Mouse (Mus musculus): ENCODE results near the gene Fdxacb1. TPM values are rescaled to one million over a fixed set of nuclear protein-coding genes. Genes with fewer than 3 reads are reported as not detected.

The Fdxacb1 gene
- polyA plus RNA-seq, 1 experiment from 2014 or later: 11.7 TPM

DNA sequence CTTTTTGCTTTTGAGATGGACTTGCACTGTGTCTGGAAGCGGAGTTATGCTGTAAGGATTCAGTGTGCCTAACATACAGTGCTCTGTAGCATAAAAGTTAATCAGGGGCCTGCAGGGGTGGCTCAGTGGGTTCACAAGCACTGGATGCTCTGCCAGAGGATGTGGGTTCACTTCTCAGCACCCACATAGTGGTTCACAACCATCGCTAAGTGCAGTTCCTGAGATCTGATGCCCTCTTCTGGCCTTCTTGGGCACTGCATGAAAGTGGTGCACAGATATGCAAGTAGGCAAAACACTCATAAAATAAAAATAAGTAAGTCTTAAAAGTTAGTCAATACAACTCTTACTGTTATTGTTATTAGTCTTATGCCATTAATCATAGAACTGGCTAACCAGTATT, 14.1 kb downstream of the Fdxacb1 start:
- Histone ChIP-seq H3K36me3 (ENCODE audit: control insufficient read depth, insufficient read depth, low read length) (peaks cover 31% of the 10 kb centered on the region), H3K27me3 (ENCODE audit: control insufficient read depth, insufficient read depth, low read length) (no peaks in the 10 kb centered on the region), H3K9me3 (replicated peaks; ENCODE audit: control insufficient read depth, low read length) (no peaks in the 10 kb centered on the region), H3K4me2 (ENCODE audit: low read depth, low read length) (no peak overlapping the region), H3K27ac (ENCODE audit: low read length) (no peak overlapping the region), H3K4me3 (replicated peaks; ENCODE audit: low read length) (no peak overlapping the region), H3K9ac (ENCODE audit: low read length) (no peak overlapping the region), H3K4me1 (ENCODE audit: control insufficient read depth, insufficient read depth, low read length) (no peaks in the 10 kb centered on the region)
- WGBS: 74% methylated on average over 2 of the region's 2 CpGs
- no peak for ATAC-seq (ENCODE audit: insufficient read depth, low FRiP score)

GRCm38 (mm10) chr9:50795266-50795665, 27.2 kb downstream of the Fdxacb1 start:
- Histone ChIP-seq H3K36me3 (ENCODE audit: control insufficient read depth, insufficient read depth, low read length) (no peaks in the 10 kb centered on the region; the same call in none of the 2 replicates), H3K9ac (ENCODE audit: low read length) (no peak overlapping the region), H3K9me3 (replicated peaks; ENCODE audit: control insufficient read depth, low read length) (no peaks in the 10 kb centered on the region), H3K4me3 (replicated peaks; ENCODE audit: low read length) (no peak overlapping the region), H3K4me2 (ENCODE audit: low read depth, low read length) (no peak overlapping the region), H3K4me1 (ENCODE audit: control insufficient read depth, insufficient read depth, low read length) (no peaks in the 10 kb centered on the region), H3K27me3 (ENCODE audit: control insufficient read depth, insufficient read depth, low read length) (no peaks in the 10 kb centered on the region), H3K27ac (ENCODE audit: low read length) (no peak overlapping the region)
- no peak for ATAC-seq (ENCODE audit: insufficient read depth, low FRiP score)
- WGBS: 85% methylated on average over 3 of the region's 3 CpGs

GRCm38 (mm10) chr9:50796776-50797175, 28.7 kb downstream of the Fdxacb1 start:
- H3K27ac ChIP-seq (ENCODE audit: low read length): no peak overlapping the region
- H3K4me2 ChIP-seq (ENCODE audit: low read depth, low read length): no peak overlapping the region
- H3K9ac ChIP-seq (ENCODE audit: low read length): no peak overlapping the region
- no peak for ATAC-seq (ENCODE audit: insufficient read depth, low FRiP score)
- no peaks in the 10 kb centered on the region for H3K27me3 ChIP-seq (ENCODE audit: control insufficient read depth, insufficient read depth, low read length)
- H3K4me1 ChIP-seq (ENCODE audit: control insufficient read depth, insufficient read depth, low read length): no peaks in the 10 kb centered on the region
- H3K9me3 ChIP-seq (replicated peaks; ENCODE audit: control insufficient read depth, low read length): no peaks in the 10 kb centered on the region
- 87% methylated on average over 8 of the region's 8 CpGs for WGBS
- no peak overlapping the region for H3K4me3 ChIP-seq (replicated peaks; ENCODE audit: low read length)
- no peaks in the 10 kb centered on the region; the same call in none of the 2 replicates for H3K36me3 ChIP-seq (ENCODE audit: control insufficient read depth, insufficient read depth, low read length)

- 91% methylated on average over 7 of the region's 7 CpGs for WGBS
- peaks cover 3% of the 10 kb centered on the region for H3K36me3 ChIP-seq (ENCODE audit: control insufficient read depth, insufficient read depth, low read length)
- no peaks in the 10 kb centered on the region for H3K4me1 ChIP-seq (ENCODE audit: control insufficient read depth, insufficient read depth, low read length)
- H3K9me3 ChIP-seq (replicated peaks; ENCODE audit: control insufficient read depth, low read length): no peaks in the 10 kb centered on the region
- H3K9ac ChIP-seq (ENCODE audit: low read length): no peak overlapping the region
- H3K4me3 ChIP-seq (replicated peaks; ENCODE audit: low read length): no peak overlapping the region
- H3K27me3 ChIP-seq (ENCODE audit: control insufficient read depth, insufficient read depth, low read length): no peaks in the 10 kb centered on the region
- no peak overlapping the region for H3K4me2 ChIP-seq (ENCODE audit: low read depth, low read length)
- no peak overlapping the region for H3K27ac ChIP-seq (ENCODE audit: low read length)
- no peak for ATAC-seq (ENCODE audit: insufficient read depth, low FRiP score)
These were observed 29.6 kb downstream of the Fdxacb1 start for GRCm38 (mm10) chr9:50797641-50798040.

GRCm38 (mm10) chr9:50798368-50798767, 30.3 kb downstream of the Fdxacb1 start:
- 83% methylated on average over 5 of the region's 5 CpGs for WGBS
- H3K9ac ChIP-seq (ENCODE audit: low read length): no peak overlapping the region
- no peak overlapping the region for H3K27ac ChIP-seq (ENCODE audit: low read length)

GRCm38 (mm10) chr9:50800985-50801384, 32.9 kb downstream of the Fdxacb1 start:
- no peaks in the 10 kb centered on the region for H3K4me1 ChIP-seq (ENCODE audit: control insufficient read depth, insufficient read depth, low read length)
- 58% methylated on average over 2 of the region's 2 CpGs for WGBS
- no peak for ATAC-seq (ENCODE audit: insufficient read depth, low FRiP score)
- H3K4me2 ChIP-seq (ENCODE audit: low read depth, low read length): no peak overlapping the region
- no peaks in the 10 kb centered on the region for H3K27me3 ChIP-seq (ENCODE audit: control insufficient read depth, insufficient read depth, low read length)
- no peak overlapping the region for H3K27ac ChIP-seq (ENCODE audit: low read length)
- H3K36me3 ChIP-seq (ENCODE audit: control insufficient read depth, insufficient read depth, low read length): peaks cover 4% of the 10 kb centered on the region
- no peak overlapping the region for H3K4me3 ChIP-seq (replicated peaks; ENCODE audit: low read length)
- no peaks in the 10 kb centered on the region for H3K9me3 ChIP-seq (replicated peaks; ENCODE audit: control insufficient read depth, low read length)
- H3K9ac ChIP-seq (ENCODE audit: low read length): no peak overlapping the region

More at GRCm38 (mm10) chr9:50798368-50798767, 30.3 kb downstream of the Fdxacb1 start:
- Histone ChIP-seq H3K4me3 (replicated peaks; ENCODE audit: low read length) (no peak overlapping the region), H3K4me1 (ENCODE audit: control insufficient read depth, insufficient read depth, low read length) (no peaks in the 10 kb centered on the region), H3K27me3 (ENCODE audit: control insufficient read depth, insufficient read depth, low read length) (no peaks in the 10 kb centered on the region), H3K36me3 (ENCODE audit: control insufficient read depth, insufficient read depth, low read length) (peaks cover 3% of the 10 kb centered on the region), H3K9me3 (replicated peaks; ENCODE audit: control insufficient read depth, low read length) (no peaks in the 10 kb centered on the region), H3K4me2 (ENCODE audit: low read depth, low read length) (no peak overlapping the region)
- ATAC-seq (ENCODE audit: insufficient read depth, low FRiP score): no peak

DNA sequence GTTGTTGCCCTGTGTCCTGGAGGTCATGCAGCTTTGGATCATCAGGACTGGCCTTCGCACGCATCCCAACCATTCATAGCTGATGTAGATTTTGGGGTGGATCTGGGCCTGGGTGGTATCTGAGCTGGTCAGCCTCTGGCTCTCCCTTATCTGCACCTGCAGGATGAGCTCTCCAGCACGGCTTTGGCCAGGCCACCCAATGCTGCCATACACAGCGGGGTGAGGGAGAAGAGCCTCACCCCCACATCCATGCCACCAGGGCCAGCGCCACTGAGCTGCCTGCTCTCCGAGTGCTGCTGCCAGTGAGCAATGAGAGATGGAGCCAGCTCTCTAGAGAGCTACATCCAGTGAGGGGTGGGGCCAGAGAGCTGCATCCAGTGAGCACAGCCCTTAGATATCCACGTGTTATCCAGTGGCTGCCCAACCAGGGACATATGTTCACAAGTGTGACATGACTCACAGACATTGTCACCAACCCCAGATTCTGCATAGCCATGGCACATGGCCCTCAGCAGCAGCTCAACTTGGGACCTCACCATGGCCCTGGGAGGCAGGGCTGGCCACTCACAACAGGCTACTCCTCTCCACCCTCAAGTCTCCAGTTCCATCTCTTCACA, 35.1 kb downstream of the Fdxacb1 start:
- H3K4me2 ChIP-seq (ENCODE audit: low read depth, low read length): no peak overlapping the region
- H3K27ac ChIP-seq (ENCODE audit: low read length): no peak overlapping the region
- no peak overlapping the region for H3K9ac ChIP-seq (ENCODE audit: low read length)
- no peak overlapping the region for H3K4me3 ChIP-seq (replicated peaks; ENCODE audit: low read length)
- no peaks in the 10 kb centered on the region for H3K27me3 ChIP-seq (ENCODE audit: control insufficient read depth, insufficient read depth, low read length)
- no peaks in the 10 kb centered on the region for H3K4me1 ChIP-seq (ENCODE audit: control insufficient read depth, insufficient read depth, low read length)
- peaks cover 6% of the 10 kb centered on the region; the same call in 1 of the 2 replicates for H3K36me3 ChIP-seq (ENCODE audit: control insufficient read depth, insufficient read depth, low read length)
- ATAC-seq (ENCODE audit: insufficient read depth, low FRiP score): peak; percentile 56; the same call in 1 of the 2 replicates
- 80% methylated on average over 7 of the region's 7 CpGs for WGBS
- H3K9me3 ChIP-seq (replicated peaks; ENCODE audit: control insufficient read depth, low read length): no peaks in the 10 kb centered on the region

DNA sequence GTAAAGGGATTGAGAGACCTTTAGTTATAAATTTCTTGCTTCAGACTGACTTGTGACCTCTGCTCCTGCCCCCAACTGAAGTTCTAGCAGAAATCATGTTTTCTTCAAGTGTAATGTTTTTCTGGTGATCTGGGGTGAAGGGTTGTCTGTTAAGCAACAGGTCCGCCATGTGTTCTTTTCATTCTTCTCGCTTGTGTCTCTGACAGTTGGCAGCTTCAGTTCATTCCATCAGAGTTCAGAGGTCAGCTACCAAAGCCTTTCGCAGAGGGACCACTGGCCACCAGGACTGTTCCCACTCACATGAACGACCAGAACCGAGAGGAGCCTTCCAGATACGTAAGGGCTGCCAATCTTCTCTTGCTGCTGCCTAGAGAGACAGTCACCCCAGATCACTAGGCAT, 40.4 kb downstream of the Fdxacb1 start:
- no peak overlapping the region for H3K27ac ChIP-seq (ENCODE audit: low read length)
- no peak for ATAC-seq (ENCODE audit: insufficient read depth, low FRiP score)
- H3K9me3 ChIP-seq (replicated peaks; ENCODE audit: control insufficient read depth, low read length): no peaks in the 10 kb centered on the region
- H3K27me3 ChIP-seq (ENCODE audit: control insufficient read depth, insufficient read depth, low read length): no peaks in the 10 kb centered on the region
- H3K4me3 ChIP-seq (replicated peaks; ENCODE audit: low read length): no peak overlapping the region
- peaks cover 10% of the 10 kb centered on the region for H3K36me3 ChIP-seq (ENCODE audit: control insufficient read depth, insufficient read depth, low read length)
- no peaks in the 10 kb centered on the region for H3K4me1 ChIP-seq (ENCODE audit: control insufficient read depth, insufficient read depth, low read length)
- H3K4me2 ChIP-seq (ENCODE audit: low read depth, low read length): no peak overlapping the region
- H3K9ac ChIP-seq (ENCODE audit: low read length): no peak overlapping the region
- WGBS: 89% methylated on average over 6 of the region's 6 CpGs

DNA sequence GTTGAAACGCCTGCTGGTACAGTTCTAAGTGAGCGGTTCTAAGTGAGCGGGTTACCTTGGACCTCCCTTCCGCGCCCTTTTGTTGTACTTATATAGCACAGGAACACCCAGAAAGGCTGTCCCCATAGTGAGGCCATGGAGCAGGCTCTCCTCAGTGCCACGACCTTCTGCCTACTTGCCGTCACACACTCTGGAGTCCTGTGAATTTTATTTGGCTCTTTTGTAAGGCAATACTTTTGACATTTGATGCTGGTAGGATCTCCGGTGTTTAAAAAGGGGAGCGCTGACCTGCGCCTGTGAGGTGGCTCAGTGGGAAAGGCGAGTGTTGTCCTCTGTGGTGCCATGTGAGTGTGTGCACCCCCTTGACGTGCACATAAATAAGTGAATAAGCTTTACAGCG, 41.1 kb downstream of the Fdxacb1 start:
- ATAC-seq (ENCODE audit: insufficient read depth, low FRiP score): no peak
- H3K27me3 ChIP-seq (ENCODE audit: control insufficient read depth, insufficient read depth, low read length): no peaks in the 10 kb centered on the region
- H3K4me2 ChIP-seq (ENCODE audit: low read depth, low read length): no peak overlapping the region
- no peak overlapping the region for H3K27ac ChIP-seq (ENCODE audit: low read length)
- H3K4me3 ChIP-seq (replicated peaks; ENCODE audit: low read length): no peak overlapping the region
- WGBS: 93% methylated on average over 13 of the region's 13 CpGs
- H3K36me3 ChIP-seq (ENCODE audit: control insufficient read depth, insufficient read depth, low read length): peaks cover 17% of the 10 kb centered on the region
- H3K4me1 ChIP-seq (ENCODE audit: control insufficient read depth, insufficient read depth, low read length): no peaks in the 10 kb centered on the region
- no peak overlapping the region for H3K9ac ChIP-seq (ENCODE audit: low read length)
- H3K9me3 ChIP-seq (replicated peaks; ENCODE audit: control insufficient read depth, low read length): no peaks in the 10 kb centered on the region

All from stomach, embryonic 16.5 days (tissue).